Mouse (Mus musculus) frontal cortex, adult (tissue): ENCODE data around the gene Gtpbp1.
"Not testable (repeated sequence)": the region's sequence is repeated elsewhere in the genome, so short reads cannot be mapped to it uniquely, and the experiment has no call there.

Source experiments
- ATAC-seq: cut with Nextera tagmentation; 2 replicates; pipeline ENCODE4 v1.9.2; 2017; ENCODE audit warnings: mild to moderate bottlenecking, moderate library complexity, mixed read lengths; ENCODE audit not compliant: low TSS enrichment

The Gtpbp1 gene

DNA sequence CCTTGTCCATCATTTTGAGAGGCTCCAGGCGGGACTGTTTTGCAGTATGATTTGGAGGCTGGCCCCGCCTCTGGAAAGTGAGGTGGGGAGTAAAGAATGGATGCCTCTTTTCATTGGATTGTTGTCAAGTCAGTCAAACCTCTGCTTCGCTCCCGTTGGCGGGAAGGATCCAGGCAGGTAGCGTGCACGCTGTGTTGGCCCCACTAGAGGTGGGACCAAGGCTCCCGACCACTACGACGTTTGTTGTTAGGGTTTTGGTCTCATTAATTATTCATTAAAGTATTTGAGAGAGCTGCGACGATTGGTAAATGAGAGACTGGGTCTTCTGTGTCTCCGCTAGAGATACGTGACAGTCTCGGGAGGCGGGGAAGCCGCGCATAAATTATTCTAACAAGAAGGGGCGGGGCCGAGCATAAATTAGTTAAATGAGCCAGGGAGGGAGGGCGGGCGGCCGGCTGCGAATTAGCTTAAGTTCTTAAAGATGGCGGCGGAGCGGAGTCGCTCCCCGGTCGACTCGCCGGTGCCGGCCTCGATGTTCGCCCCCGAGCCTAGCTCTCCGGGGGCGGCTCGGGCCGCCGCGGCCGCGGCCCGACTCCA, at the start of gene Gtpbp1:
TSS of gene Gtpbp1 (plus strand) at position 420 of the 597 bp plus-strand sequence.
- ATAC-seq = peak; percentile 86

DNA sequence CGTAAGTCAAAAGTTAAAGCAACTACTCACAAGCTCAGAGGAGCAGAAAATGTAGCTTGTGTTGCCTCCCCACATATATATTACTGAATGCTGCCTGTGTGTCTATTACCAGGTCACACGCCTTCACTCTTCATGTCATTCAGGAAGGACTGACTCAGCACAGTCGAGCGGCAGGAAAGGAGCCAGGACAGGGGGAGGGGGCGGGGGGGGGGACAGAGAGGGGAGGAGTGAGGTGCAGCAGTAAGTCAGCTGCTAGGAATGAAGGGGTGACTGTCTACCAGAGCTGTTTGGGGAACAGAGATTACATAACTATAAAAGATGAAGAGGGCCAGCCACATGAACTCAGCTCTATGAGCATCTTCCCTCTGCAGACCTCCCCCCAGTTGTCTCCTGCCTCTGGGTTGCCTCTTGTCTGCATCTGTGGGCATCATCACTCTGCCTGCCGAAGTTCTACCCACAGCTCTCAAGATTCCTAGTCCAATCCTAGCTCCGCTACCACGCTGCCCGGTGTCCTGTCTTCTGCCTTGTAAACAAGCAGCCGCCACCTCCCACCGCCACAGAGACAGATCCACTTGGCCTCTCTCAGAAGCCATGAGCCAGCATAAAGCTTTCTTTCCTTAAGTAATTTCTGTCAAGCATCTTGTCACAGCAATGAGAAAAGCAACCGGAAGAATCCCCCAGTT, 49.4 kb upstream of the Gtpbp1 start:
- ATAC-seq = peak; percentile 72; the same call in 1 of the 2 replicates

DNA sequence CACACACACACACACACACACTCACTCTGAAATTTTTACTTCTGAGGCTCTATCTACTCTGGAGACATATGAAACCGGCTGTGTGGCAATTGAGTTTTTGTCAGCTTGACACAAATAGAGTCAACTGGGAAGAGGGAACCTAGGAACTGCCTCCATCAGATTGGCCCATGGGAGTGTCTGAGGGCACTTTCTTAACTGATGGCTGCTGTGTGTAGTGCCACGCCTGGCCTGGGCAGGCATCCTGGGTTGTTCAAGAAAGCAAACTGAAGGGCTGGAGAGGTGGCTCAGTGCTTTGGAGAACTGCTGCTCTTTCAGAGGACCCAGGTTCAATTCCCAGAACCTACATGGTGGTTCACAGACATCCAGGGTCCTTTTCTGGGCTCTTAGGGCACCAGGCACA, 45.2 kb upstream of the Gtpbp1 start:
- ATAC-seq = no peak

DNA sequence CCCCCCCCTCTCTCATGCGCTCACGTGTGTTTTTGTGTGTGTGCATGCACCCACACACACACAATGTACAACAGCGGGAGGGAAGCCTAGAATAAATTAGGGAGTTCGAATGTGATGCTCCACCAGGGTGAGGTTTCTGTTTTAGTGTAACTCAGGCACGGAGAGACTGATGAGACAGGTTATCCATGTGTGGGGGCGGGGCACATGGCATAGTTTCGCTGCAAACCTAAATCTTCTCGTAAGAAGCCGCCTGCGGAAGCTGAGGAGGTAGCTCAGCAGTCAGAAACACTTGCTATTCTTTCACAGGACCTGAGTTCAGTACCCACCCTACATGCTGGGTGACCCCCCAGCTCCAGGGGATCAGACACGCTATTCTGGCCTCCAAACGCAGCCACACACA, 42.5 kb upstream of the Gtpbp1 start:
- no peak for ATAC-seq

DNA sequence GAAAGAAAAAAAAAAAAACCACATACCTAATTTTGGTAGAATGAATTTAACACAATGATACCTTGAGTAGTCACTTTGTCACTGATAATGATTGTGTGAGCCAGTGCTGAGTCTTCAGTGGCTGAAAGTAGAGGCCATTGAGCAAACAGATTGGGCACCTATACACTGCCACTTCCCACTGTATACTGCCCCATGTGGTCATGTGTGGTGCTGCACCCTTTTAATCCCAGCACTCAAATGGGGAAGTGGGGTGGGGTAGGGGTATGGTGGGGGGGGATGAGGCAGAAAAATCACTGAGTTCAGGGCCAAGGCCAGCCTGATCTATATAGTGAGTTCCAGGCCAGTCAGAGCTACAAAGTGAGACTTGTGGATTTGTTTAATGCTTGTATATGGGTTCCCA, 40.1 kb upstream of the Gtpbp1 start:
- ATAC-seq = no peak; the same call in 1 of the 2 replicates

DNA sequence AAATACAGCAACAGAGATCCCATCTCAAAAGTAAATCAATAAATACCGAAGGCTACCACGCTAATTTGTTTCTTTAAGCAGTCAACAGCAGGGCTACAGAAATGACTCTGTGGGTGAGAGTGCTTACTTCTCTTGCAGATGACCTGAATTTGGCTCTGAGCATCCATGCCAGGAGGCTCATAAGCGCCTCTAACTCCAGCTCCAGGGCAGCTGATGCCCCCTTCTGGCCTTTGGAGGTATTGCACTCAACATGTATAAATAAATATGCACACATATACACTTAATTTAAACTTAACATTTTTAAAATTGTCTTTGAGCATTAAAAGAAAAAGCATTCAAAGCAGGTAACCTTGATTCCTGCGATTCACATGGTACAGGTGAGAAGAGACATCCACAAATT, 39.2 kb upstream of the Gtpbp1 start:
- no peak for ATAC-seq

DNA sequence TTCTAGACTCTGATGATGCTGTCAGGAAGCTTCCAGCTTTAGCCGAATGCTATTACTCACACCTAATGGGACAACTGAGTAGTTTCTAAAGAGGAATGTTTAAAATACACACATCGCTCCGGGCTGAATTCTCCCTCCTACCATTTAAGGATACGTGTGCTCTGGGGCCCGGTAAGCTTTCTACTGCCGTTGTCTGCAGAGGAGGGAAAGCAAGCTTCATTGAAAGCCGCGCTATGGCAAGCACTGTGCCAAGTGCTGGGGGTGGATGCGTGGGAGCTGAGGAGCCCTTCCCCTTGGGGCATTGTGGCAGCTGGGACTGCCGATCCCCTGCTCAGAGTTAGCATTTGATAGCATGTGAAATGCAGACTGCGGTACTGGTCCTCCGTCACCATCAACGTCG, 34.2 kb upstream of the Gtpbp1 start:
- ATAC-seq = peak; percentile 58

DNA sequence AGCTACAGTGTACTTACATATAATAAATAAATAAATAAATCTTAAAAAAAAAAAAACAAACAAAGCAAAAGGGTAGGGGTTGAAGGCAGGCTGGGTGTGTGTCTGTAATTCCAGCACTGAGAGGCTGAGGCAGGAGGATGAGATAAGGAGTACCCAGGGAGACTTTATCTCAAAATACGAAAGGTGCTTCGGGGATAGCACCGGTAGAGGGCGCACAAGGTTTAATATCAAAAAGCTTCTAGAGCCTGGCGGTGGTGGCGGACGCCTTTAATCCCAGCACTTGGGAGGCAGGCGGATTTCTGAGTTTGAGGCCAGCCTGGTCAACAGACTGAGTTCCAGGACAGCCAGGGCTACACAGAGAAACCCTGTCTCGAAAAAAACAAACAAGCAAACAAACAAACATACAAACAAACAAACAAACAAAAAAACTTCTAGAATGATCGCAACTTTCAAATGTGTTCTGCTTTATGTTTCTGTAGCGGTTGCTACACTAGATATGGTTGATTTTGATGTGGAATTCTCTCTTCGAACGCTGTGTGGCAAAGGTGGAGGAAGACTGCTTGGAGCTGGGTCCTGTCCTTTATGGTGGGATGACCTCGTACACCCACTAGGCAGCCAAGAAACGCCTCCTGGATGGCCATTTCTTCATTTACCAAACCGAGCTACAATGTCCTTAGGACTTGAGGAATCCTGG, 32.7 kb upstream of the Gtpbp1 start:
- peak; percentile 35; the same call in 1 of the 2 replicates for ATAC-seq

DNA sequence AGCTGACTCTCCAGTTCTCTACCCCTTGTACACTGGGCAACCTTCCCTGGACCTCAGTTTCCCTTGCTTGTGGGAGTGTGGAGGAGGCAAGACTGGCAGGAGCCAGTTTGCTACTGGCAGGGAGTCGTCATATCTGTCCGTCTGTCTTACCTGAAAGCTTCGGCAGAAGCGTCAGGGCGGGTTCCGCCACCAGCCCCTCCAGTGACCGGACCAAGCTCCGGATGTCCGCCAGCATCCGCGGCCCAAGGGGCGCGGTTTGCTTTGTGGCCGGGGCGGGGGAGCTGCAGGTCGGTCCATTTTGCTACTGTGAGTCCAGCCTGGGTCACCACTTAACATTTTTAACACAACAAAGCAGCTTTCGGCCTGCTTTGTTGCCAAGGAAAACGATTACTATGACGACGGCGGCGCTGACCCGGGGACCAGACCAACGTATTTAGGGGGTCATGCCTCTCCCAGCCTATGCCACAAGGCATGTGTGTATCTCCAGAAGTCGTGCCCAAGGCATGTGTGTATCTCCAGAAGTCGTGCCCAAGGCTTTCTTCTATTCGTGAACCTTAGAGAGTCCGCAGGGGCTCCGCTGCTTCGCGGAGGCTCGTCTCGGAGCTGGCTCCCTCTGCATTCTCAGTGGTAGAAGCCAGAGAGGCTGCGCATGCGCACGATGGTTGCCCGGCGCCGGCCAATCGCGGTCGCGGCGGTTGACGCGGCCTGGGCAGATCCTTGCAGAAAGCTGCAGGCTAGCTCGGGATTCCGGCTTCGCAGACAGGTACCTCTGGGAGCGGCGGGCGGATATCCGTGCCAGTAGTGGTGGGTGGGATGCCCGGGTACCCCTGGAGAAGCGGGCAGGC, 31.9 kb upstream of the Gtpbp1 start, which contains the start of the genes Fam227a and Cby1:
TSS of gene Fam227a (minus strand) at position 426 of the 845 bp plus-strand sequence.
TSS of gene Cby1 (plus strand) at position 669 of the 845 bp plus-strand sequence.
- peak; percentile 75 for ATAC-seq

DNA sequence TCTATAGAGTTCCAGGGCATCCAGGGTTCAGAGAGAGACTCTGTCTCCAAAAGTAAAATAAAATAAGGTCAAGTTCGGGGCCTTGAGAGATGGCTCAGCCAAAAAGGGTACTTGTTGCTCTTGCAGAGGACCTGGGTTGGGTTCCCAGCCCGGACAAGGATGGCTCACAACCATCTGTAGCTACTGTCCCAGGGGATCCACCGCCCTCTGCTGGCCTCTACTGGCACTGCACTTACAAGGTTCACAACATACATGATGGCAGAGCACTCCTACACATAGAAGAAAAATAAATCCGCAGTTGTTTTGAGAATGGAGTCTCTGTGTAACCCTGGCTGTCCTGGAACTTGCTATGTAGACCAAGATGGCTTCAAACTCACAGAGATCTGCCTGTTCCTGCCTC, 28.8 kb upstream of the Gtpbp1 start:
- ATAC-seq = no peak

DNA sequence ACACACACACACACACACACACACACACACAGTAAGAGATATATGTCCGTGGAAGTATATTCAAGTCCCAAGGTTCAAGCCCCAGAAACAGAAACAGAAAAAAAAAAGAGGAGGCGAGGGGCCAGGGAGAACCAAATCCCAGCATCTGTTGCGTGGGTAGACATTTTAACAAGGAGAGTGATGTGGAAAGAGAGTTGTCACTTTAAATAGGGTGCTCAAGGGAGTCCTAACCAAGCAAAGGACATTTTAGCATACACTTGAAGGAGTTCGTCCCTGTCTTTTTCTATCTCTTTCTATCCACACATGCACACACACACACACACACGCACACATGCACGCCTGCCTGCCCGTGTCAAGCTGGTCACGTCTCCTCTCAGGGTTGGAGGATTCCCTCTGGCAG, 26.0 kb upstream of the Gtpbp1 start:
- ATAC-seq = peak; percentile 78

DNA sequence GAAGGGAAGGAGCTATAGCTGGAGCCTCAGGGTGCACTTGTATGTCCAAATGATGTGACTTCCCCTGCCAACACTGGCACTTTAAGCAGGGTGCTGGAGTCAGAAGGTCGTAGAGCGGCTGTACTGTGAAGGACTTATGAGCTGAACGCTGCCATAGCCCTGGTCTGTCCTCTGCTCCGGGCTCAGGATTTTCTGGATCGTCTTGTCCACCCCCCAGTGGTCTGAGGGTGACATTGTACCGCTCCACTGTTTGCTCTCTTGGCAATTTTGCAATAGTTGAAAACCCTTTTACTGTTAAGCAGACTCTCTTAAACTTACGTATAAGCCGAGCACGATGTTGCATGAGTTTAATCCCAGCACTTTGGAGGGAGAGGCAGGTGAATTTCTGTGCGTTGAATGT, 21.4 kb upstream of the Gtpbp1 start:
- ATAC-seq = no peak

DNA sequence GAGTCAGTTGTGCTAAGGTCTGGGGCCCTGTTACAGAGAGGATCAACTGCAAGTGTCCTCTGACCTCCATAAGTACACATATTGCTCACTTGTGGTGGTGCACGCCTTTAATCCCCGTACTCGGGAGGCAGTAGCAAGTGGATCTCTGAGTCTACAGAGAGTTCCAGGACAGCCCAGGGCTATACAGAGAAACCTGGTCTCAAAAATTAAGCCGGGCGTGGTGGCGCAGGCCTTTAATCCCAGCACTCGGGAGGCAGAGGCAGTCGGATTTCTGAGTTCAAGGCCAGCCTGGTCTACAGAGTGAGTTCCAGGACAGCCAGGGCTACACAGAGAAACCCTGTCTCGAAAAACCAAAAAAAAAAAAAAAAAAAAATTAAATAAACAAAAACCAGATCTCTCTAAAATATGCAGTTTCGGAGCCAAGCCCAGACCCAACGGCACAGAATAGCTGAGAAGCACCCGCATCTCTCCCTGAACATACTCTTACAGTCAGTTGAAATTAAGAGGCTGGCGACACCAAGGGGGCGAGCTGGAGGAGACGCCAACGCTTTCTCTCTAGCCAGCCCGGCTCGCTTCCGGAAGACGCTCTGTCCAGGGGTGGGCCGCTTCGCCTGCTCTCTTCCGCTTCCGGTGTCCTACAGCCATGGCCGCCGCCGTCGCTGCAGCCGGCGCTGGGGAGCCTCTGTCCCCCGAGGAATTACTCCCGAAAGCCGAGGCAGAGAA, 20.2 kb upstream of the Gtpbp1 start, which contains the start of gene Tomm22:
TSS of gene Tomm22 (plus strand) at position 613 of the 723 bp plus-strand sequence.
- peak; percentile 91 for ATAC-seq

DNA sequence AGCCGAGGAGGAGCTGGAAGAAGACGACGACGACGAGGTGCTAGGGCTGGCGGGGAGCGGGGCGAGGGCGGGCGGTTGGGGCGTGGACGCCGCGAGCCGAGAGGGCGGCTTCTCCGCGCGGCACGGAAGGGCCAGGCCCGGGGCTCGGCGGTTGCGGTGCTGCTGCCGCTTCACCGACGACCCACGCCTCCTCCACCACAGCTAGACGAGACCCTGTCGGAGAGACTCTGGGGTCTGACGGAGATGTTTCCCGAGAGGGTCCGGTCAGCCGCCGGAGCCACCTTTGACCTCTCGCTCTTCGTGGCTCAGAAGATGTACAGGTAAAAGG, 19.7 kb upstream of the Gtpbp1 start:
- ATAC-seq = 0 out of 2 replicates have a peak, but pooled peaks have one; percentile 11

DNA sequence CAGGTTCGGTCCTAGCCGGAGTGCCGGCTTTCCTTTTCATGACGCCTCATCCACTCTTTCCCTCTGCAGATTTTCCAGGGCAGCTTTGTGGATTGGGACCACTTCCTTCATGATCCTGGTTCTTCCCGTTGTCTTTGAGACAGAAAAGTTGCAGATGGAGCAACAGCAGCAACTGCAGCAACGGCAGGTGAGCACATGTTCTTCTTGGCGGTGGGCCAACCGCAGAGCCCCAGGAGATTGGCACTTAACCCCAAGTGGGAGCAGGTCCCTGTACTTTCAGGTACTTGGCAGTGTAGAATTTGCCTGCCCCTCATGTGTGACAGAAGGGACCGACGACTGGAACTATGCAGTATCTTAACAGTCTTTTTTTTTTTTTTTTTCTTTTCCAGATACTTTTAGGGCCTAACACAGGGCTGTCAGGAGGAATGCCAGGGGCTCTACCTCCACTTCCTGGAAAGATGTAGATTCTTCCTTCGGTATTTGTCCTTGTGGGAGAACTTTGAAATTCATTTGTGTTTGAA, 18.8 kb upstream of the Gtpbp1 start:
- ATAC-seq = not testable (repeated sequence)

DNA sequence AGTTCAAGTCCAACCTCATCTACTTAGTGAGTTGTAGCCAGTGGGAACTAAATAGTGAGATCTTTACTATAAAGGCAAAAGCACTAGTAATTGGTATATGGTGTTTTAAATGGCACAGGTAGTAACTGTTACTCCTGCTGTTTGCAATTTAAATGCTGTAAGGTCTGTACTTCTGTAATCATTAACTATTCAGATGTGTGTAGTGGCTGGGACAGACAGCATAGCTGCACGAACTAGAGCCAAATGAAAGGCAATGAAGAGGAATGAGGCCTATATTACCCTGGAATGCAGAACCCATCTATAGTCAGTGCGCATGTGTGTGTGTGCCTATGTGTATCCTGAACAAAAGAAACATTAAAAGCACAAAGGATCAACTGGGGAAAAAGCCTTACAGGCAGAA, 12.7 kb upstream of the Gtpbp1 start:
- no peak for ATAC-seq

DNA sequence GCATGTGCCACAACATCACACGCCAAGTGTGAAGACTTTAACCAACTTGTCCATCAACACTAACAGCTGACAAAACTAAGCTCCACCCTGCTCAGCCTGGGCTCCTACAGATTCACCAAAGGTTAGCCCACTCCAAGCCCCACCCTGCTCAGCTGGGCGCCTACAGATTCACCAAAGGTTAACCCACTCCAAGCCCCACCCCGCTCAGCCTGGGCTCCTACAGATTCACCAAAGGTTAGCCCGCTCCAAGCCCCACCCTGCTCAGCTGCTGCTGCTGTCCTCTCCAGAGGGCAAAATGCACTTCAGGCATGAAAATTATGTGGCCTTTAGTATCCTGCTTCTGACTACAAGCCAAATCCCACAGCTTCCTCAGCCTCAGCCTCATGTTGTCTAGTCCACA, 8.7 kb upstream of the Gtpbp1 start:
- ATAC-seq = no peak

DNA sequence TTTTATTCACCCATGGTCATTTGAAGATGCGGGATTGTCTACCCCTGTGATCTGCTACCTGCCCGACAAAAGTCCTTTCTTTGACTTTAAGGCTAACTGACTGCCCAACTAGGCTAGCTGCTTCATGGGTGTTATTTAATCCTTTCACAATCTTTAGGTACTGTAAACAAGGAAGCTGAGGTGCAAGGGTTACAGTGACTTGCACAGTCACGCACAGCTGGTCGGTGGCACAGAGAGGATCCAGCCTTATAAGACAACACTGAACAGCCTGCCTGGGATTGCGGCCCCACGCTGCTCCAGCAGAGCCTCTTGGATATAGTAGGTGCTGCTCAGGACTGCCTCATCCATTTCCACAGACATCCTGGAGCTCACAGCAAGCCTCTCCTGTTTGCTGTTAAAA, 7.5 kb upstream of the Gtpbp1 start:
- no peak for ATAC-seq

DNA sequence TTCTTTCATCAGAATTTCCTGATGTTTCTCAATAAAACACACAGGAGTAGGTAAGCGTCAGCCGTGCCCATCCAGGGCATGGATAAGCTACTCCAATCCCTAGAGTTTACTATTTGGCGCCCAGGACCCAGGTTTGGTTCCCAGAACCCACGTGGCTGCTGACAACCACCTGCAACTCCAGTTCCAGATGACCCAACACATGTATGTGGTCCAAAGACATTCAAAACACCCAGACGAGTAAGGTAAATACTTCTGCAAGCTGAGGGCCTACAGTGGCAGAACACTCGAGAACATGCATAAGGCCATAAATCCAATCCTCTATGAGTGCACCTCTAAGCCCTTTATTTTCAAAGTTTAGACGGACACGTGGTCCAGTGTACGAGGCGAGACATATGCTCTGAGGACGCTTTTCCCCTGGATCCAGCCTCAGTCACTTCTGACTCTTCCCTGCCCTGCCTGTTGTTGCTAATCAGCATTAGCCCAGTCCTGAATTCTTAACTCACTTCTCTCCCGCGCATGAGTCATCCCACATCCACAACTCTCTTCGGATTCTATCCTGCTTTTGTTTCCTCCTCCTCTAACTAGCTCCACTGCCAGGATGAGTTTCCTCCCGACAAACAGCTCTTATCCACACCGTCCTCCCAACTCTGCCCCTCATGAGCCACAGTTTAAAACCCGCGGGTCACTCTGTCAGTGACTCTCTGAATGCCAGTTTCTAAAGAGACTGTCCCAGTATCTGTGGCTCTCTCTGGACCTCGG, 6.8 kb upstream of the Gtpbp1 start:
- peak; percentile 24 for ATAC-seq

DNA sequence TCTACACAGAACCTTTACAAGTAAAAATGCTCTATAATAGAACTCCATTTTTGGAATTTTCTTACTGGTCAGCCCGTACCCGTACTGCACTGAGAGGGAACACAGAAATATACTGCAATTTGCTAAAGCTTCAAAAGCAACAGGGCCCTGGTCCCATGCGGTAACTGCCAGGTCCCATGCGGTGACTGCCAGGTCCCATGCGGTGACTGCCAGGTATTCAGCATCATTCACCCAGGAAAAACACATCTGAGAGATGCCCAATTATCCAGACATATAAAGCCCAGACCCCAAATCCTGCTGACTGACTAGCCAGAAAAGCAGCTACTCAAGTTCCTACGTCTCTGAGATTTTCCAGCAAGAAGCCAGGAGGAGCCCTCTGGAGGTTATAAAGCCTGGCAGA, 6.0 kb upstream of the Gtpbp1 start:
- ATAC-seq = no peak
